Mouse (Mus musculus) lung, adult 10 weeks (tissue): Measurements from ENCODE around the gene Galnt16. TPM values are rescaled to one million over a fixed set of nuclear protein-coding genes. Genes with fewer than 3 reads are reported as not detected.

Source experiments
- polyA plus RNA-seq: library from polyadenylated mRNA; stranded (reverse); fragments of 350-450 nt; fragmentation: Illumina TruSeq; extraction: RNeasy Lipid Tissue Mini Kit (QIAGEN cat#74804); gene quantifications from one replicate; pipeline ENCODE4 v1.2.3, GENCODE M21; 2014; ENCODE audit warnings: low read depth, low replicate concordance; ENCODE audit not compliant: insufficient read depth

Gene Galnt16
- polyA plus RNA-seq = 1.9 TPM

DNA sequence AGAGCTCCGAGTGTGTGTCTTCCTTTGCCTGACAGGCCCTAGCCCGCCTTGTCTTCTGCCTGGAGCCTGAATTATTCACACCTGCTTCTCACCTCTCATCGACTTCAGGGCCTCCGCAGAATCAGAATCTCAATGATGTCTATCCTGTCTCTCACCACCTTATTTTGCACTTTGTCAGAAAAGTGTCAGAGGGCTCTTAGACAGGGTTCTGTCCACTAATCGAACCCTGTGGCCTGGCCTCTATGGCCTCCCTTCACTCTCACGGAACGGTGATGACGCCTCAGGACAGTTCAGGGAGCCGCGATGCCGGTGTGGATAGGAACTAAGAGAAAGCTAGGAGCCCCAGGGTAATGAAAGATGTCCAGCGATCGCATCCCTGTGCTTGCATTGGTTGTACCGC lies at the start of gene Galnt16:
Galnt16 (plus strand) TSS at position 301 of the 400 bp plus-strand sequence.

GRCm38 (mm10) chr12:80643693-80644505 lies 125.8 kb downstream of the Galnt16 start, which contains the start of the genes Slc39a9 and Erh:
Gene Slc39a9 (plus strand): TSS chr12:80643883.
Gene Erh (minus strand): TSS chr12:80644341.

Other genes starting within 250 kb of the Galnt16 start
- gene Dcaf5, start 81.7 kb upstream of the Galnt16 start, polyA plus RNA-seq = 7.9 TPM
- gene Exd2, start 55.2 kb upstream of the Galnt16 start, polyA plus RNA-seq = 9.3 TPM
- 15.0 TPM for gene Slc39a9, start 125.6 kb downstream of the Galnt16 start, polyA plus RNA-seq
- gene Erh, start 126.1 kb downstream of the Galnt16 start, polyA plus RNA-seq = 87.1 TPM
- 7.1 TPM for gene Plekhd1, start 174.3 kb downstream of the Galnt16 start, polyA plus RNA-seq
- not detected for gene Ccdc177, start 242.4 kb downstream of the Galnt16 start, polyA plus RNA-seq